Mouse (Mus musculus): Measurements from ENCODE around the gene 4932438H23Rik. TPM values are rescaled to one million over a fixed set of nuclear protein-coding genes. Genes with fewer than 3 reads are reported as not detected.

4932438H23Rik gene
- polyA plus RNA-seq, 1 experiment from 2014 or later, result 0.13 TPM

DNA sequence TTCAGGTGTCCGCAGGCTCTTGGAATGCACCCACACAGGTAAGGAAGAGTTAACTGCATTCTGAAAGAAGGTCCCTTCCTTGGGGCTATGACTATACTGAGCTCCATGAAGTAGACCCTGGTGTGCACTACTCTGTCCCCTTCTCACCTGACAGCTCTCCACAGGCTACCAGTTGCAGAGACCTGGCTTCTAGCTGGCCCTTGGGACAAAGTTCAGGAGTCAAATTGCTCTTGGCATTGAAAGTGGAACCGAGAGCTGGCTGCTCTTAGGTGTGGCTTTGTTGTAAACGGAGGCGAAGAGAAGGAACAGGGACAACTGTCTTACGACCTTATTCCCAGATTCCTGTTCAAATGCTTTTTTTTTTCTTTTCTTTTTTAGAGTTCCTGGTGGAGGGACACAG is 39.8 kb downstream of the 4932438H23Rik start:
- no peak for ATAC-seq (ENCODE audit: insufficient read depth, low FRiP score)
- Histone ChIP-seq H3K4me2 (ENCODE audit: low read depth, low read length) (no peak overlapping the region), H3K4me3 (replicated peaks; ENCODE audit: low read length) (no peak overlapping the region), H3K9me3 (replicated peaks; ENCODE audit: control insufficient read depth, low read length) (no peaks in the 10 kb centered on the region), H3K27me3 (ENCODE audit: control insufficient read depth, insufficient read depth, low read length) (no peaks in the 10 kb centered on the region), H3K36me3 (ENCODE audit: control insufficient read depth, insufficient read depth, low read length) (no peaks in the 10 kb centered on the region), H3K4me1 (ENCODE audit: control insufficient read depth, insufficient read depth, low read length) (peaks cover 2% of the 10 kb centered on the region; the same call in 1 of the 2 replicates), H3K27ac (ENCODE audit: low read length) (no peak overlapping the region), H3K9ac (ENCODE audit: low read length) (no peak overlapping the region)
- WGBS, result 74% methylated on average over 5 of the region's 5 CpGs

DNA sequence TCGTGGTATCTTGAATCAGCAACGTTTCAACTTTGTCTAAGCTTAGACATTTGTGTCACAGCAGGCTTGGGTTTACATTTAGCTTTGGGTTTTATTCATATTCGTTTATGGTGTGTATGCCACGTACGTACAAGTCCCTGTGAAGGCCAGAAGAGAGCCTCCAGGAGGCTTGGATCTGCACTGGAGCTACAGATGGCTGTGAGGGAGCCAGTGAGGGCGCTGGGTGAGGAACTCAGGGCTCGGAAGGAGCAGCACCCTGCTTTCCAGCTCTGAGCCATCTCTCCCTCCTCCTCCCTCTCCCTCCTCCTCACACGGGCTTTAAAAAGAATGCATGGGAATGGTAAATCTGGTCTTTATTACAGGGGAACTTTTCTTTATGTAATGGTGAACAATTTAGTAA is 41.3 kb downstream of the 4932438H23Rik start:
- H3K9me3 ChIP-seq (replicated peaks; ENCODE audit: control insufficient read depth, low read length), result no peaks in the 10 kb centered on the region
- no peak overlapping the region for H3K27ac ChIP-seq (ENCODE audit: low read length)
- no peaks in the 10 kb centered on the region for H3K27me3 ChIP-seq (ENCODE audit: control insufficient read depth, insufficient read depth, low read length)
- WGBS, result 53% methylated on average over 8 of the region's 8 CpGs
- no peak overlapping the region for H3K4me3 ChIP-seq (replicated peaks; ENCODE audit: low read length)
- no peak overlapping the region for H3K9ac ChIP-seq (ENCODE audit: low read length)
- no peak overlapping the region for H3K4me2 ChIP-seq (ENCODE audit: low read depth, low read length)
- H3K36me3 ChIP-seq (ENCODE audit: control insufficient read depth, insufficient read depth, low read length), result no peaks in the 10 kb centered on the region
- H3K4me1 ChIP-seq (ENCODE audit: control insufficient read depth, insufficient read depth, low read length), result peaks cover 2% of the 10 kb centered on the region; the same call in 1 of the 2 replicates
- ATAC-seq (ENCODE audit: insufficient read depth, low FRiP score), result no peak

DNA sequence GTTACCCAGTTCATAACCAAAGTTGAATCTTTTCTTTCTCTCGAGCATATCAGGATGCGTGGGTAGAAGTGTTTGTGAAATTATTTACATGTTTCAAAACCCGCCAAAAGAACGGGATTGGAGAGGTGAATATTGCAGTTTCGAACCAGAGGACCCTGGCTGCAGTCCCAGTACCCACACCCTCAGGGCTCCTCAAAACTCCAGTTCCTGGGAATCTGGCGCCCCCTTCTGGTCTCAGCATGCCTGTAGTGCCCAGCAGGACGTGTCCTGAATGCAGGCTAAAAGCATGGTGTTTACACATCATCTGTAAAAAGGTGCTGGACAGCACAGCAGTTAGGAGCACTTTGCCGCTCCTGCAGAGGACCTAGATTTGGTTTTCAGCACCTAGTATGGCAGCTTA is 49.4 kb downstream of the 4932438H23Rik start:
- Histone ChIP-seq H3K9ac (ENCODE audit: low read length) (no peak overlapping the region), H3K4me2 (ENCODE audit: low read depth, low read length) (peak overlapping the region; percentile 82; the same call in 1 of the 2 replicates), H3K36me3 (ENCODE audit: control insufficient read depth, insufficient read depth, low read length) (no peaks in the 10 kb centered on the region), H3K4me3 (replicated peaks; ENCODE audit: low read length) (no peak overlapping the region), H3K9me3 (replicated peaks; ENCODE audit: control insufficient read depth, low read length) (no peaks in the 10 kb centered on the region), H3K27ac (ENCODE audit: low read length) (no peak overlapping the region), H3K27me3 (ENCODE audit: control insufficient read depth, insufficient read depth, low read length) (no peaks in the 10 kb centered on the region), H3K4me1 (ENCODE audit: control insufficient read depth, insufficient read depth, low read length) (peaks cover 8% of the 10 kb centered on the region)
- 53% methylated on average over 8 of the region's 8 CpGs for whole genome bisulfite sequencing
- ATAC-seq (ENCODE audit: insufficient read depth, low FRiP score), result no peak

DNA sequence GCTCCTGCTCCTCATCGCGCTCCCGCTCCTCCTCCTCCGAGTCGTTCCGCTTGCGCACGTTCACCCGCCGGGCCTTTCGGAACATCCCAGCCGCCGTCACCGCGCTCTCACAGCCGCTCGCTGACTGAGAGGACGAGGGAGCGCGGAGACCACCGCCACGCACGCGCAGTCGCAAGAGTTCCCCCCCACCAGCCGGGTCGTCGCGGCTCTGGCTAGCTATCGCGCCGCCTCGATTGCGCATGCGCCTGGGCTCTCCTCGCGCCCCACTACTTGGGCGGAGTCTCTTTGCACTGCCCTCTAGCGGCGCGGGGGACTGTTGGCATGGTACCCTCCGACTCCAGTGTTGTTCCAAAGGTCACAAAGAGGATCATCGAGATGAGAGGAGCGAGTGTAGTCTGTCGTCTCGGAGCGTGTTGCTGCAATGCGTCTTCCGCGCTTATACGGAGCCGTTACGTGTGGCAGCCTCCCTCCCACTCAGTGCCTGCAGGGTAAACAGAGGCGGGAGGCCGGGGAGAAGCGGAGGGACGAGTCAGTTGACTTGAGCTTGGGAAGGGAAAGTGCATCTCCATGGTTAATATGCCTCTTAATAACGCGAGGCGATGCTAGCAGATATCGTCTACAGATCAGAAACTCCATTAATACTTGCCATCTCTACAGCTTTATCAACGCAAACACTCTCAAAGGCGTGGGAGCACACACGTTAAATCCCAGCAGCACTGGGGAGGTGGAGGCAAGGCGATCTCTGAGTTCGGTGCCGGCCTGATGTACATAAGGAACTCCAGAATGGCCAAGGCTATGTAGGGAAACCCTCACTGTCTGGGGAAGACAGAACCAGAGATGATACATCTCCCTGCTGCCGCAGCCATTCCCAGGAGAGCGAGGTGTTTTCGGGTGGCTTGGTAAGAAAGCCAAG is 50.4 kb downstream of the 4932438H23Rik start, which contains the start of gene Paxbp1:
Gene Paxbp1 (minus strand): TSS at position 274 of the 913 bp plus-strand sequence.
- WGBS, result 1% methylated on average over 67 of the region's 70 CpGs
- peaks cover 8% of the 10 kb centered on the region for H3K4me1 ChIP-seq (ENCODE audit: control insufficient read depth, insufficient read depth, low read length)
- H3K4me3 ChIP-seq (replicated peaks; ENCODE audit: low read length), result peak within 1 kb of the TSS; percentile 89
- peak within 1 kb of the TSS; percentile 96 for H3K27ac ChIP-seq (ENCODE audit: low read length)
- H3K36me3 ChIP-seq (ENCODE audit: control insufficient read depth, insufficient read depth, low read length), result no peaks in the 10 kb centered on the region
- H3K27me3 ChIP-seq (ENCODE audit: control insufficient read depth, insufficient read depth, low read length), result no peaks in the 10 kb centered on the region
- no peaks in the 10 kb centered on the region for H3K9me3 ChIP-seq (replicated peaks; ENCODE audit: control insufficient read depth, low read length)
- peak within 1 kb of the TSS; percentile 83 for H3K4me2 ChIP-seq (ENCODE audit: low read depth, low read length)
- peak; percentile 98 for ATAC-seq (ENCODE audit: insufficient read depth, low FRiP score)
- peak within 1 kb of the TSS; percentile 94 for H3K9ac ChIP-seq (ENCODE audit: low read length)

DNA sequence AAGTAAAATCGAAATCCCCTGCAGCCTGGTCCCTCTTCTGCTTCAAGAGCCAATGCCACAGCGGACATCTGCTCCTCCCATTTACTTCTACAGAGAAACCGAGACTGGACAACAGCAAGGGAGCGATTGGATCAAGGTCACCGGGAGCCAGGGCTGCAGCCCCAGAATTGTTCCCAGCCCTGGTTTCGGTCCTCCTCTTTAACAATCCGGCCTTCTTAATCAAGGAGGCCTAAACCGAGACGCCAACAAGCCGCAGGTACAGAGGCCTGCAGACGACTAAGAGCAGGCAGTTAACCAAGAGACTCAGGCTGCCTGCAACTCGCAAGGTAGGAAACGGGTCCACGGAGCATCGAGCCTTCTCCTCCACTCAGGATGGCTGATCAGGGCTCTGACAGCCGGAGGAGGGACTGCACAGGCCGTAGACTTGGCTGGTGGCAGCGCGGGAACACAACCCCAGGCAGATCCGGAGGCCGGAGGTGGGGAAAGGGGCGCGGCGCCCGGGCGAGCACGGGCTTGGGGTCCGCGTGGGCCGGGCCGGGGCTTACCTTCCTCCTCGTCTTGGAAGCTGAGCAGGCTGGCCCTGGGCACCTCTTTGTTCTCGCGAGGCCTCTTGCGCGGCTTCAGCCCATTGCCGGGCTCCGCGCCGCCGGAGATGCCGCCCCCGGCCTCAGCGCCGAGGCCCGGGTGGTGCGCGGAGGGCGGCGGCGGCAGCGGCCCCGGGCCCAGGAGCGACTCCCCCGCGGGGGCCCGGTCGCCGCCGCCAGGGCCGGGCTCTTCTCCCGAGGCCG is 51.3 kb downstream of the 4932438H23Rik start:
- peaks cover 8% of the 10 kb centered on the region for H3K4me1 ChIP-seq (ENCODE audit: control insufficient read depth, insufficient read depth, low read length)
- H3K27ac ChIP-seq (ENCODE audit: low read length), result peak overlapping the region; percentile 96
- peak overlapping the region; percentile 89 for H3K4me3 ChIP-seq (replicated peaks; ENCODE audit: low read length)
- H3K9ac ChIP-seq (ENCODE audit: low read length), result peak overlapping the region; percentile 94
- peak overlapping the region; percentile 83 for H3K4me2 ChIP-seq (ENCODE audit: low read depth, low read length)
- H3K9me3 ChIP-seq (replicated peaks; ENCODE audit: control insufficient read depth, low read length), result no peaks in the 10 kb centered on the region
- H3K27me3 ChIP-seq (ENCODE audit: control insufficient read depth, insufficient read depth, low read length), result no peaks in the 10 kb centered on the region
- ATAC-seq (ENCODE audit: insufficient read depth, low FRiP score), result peak; percentile 71
- WGBS, result under 1% methylated on average over 51 of the region's 63 CpGs
- H3K36me3 ChIP-seq (ENCODE audit: control insufficient read depth, insufficient read depth, low read length), result no peaks in the 10 kb centered on the region

- WGBS, result 55% methylated on average over 1 of the region's 1 CpGs
- peak overlapping the region; percentile 18 for H3K4me3 ChIP-seq (replicated peaks; ENCODE audit: low read length)
- peak overlapping the region; percentile 48 for H3K4me2 ChIP-seq (ENCODE audit: low read depth, low read length)
- no peak overlapping the region for H3K27ac ChIP-seq (ENCODE audit: low read length)
- no peaks in the 10 kb centered on the region for H3K27me3 ChIP-seq (ENCODE audit: control insufficient read depth, insufficient read depth, low read length)
- H3K9me3 ChIP-seq (replicated peaks; ENCODE audit: control insufficient read depth, low read length), result no peaks in the 10 kb centered on the region
- peak overlapping the region; percentile 52 for H3K9ac ChIP-seq (ENCODE audit: low read length)
- no peaks in the 10 kb centered on the region for H3K36me3 ChIP-seq (ENCODE audit: control insufficient read depth, insufficient read depth, low read length)
- H3K4me1 ChIP-seq (ENCODE audit: control insufficient read depth, insufficient read depth, low read length), result peaks cover 8% of the 10 kb centered on the region
- ATAC-seq (ENCODE audit: insufficient read depth, low FRiP score), result no peak
These were observed 52.3 kb downstream of the 4932438H23Rik start for GRCm38 (mm10) chr16:91042640-91043039.

DNA sequence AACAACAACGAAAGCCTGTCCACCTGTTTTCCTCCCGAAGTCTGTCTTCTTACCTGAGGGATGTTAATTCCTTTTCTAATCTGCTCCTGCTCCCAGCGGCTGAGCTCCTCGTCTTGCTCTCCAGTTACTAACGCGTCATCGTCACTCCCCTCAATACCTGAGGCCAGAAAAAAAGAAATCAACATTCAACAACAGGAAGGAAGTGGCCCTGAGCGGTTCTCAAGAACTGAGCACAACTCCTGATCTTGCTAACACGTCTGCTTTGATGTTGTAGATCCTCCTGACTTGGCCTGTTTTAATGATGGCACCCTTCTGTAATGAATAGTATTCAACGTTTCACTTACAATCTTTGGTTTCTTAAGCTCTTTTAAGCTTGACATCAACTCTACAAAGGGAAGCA is 59.1 kb downstream of the 4932438H23Rik start:
- Histone ChIP-seq H3K9me3 (replicated peaks; ENCODE audit: control insufficient read depth, low read length) (no peaks in the 10 kb centered on the region), H3K4me3 (replicated peaks; ENCODE audit: low read length) (no peak overlapping the region), H3K27ac (ENCODE audit: low read length) (no peak overlapping the region), H3K27me3 (ENCODE audit: control insufficient read depth, insufficient read depth, low read length) (no peaks in the 10 kb centered on the region), H3K4me1 (ENCODE audit: control insufficient read depth, insufficient read depth, low read length) (no peaks in the 10 kb centered on the region), H3K9ac (ENCODE audit: low read length) (no peak overlapping the region), H3K36me3 (ENCODE audit: control insufficient read depth, insufficient read depth, low read length) (peaks cover 13% of the 10 kb centered on the region; the same call in 1 of the 2 replicates), H3K4me2 (ENCODE audit: low read depth, low read length) (no peak overlapping the region)
- ATAC-seq (ENCODE audit: insufficient read depth, low FRiP score), result no peak
- WGBS, result 89% methylated on average over 10 of the region's 10 CpGs

DNA sequence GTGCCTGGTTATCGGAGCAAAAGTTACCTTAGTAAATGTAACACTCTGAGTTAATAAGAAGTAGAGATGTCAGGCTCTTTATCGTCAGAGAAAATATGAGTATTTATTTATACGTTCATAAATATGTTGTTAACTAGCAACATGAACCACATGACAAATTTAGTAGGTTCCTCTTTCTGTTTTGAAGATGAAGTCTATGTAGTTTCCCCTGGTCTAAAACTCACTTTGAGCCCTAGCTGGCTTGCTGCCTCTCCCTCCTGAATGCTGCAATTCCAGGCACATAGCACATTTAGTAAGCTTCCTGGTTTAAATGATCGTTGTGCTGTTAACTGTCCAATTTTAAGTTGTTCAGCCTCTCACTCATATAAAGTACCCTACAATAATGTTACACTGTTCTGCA is 64.2 kb downstream of the 4932438H23Rik start:
- Histone ChIP-seq H3K4me1 (ENCODE audit: control insufficient read depth, insufficient read depth, low read length) (no peaks in the 10 kb centered on the region), H3K9me3 (replicated peaks; ENCODE audit: control insufficient read depth, low read length) (no peaks in the 10 kb centered on the region), H3K27me3 (ENCODE audit: control insufficient read depth, insufficient read depth, low read length) (no peaks in the 10 kb centered on the region), H3K36me3 (ENCODE audit: control insufficient read depth, insufficient read depth, low read length) (peaks cover 20% of the 10 kb centered on the region), H3K9ac (ENCODE audit: low read length) (no peak overlapping the region), H3K27ac (ENCODE audit: low read length) (no peak overlapping the region), H3K4me2 (ENCODE audit: low read depth, low read length) (no peak overlapping the region), H3K4me3 (replicated peaks; ENCODE audit: low read length) (no peak overlapping the region)
- no peak for ATAC-seq (ENCODE audit: insufficient read depth, low FRiP score)
- WGBS, result 91% methylated on average over 4 of the region's 4 CpGs

- 90% methylated on average over 2 of the region's 2 CpGs for WGBS
- no peaks in the 10 kb centered on the region for H3K4me1 ChIP-seq (ENCODE audit: control insufficient read depth, insufficient read depth, low read length)
- no peak overlapping the region for H3K4me3 ChIP-seq (replicated peaks; ENCODE audit: low read length)
- no peak overlapping the region for H3K27ac ChIP-seq (ENCODE audit: low read length)
- no peaks in the 10 kb centered on the region for H3K9me3 ChIP-seq (replicated peaks; ENCODE audit: control insufficient read depth, low read length)
- H3K9ac ChIP-seq (ENCODE audit: low read length), result no peak overlapping the region
- H3K36me3 ChIP-seq (ENCODE audit: control insufficient read depth, insufficient read depth, low read length), result peaks cover 29% of the 10 kb centered on the region
- no peak overlapping the region for H3K4me2 ChIP-seq (ENCODE audit: low read depth, low read length)
- no peaks in the 10 kb centered on the region for H3K27me3 ChIP-seq (ENCODE audit: control insufficient read depth, insufficient read depth, low read length)
- ATAC-seq (ENCODE audit: insufficient read depth, low FRiP score), result no peak
These were observed 65.0 kb downstream of the 4932438H23Rik start for GRCm38 (mm10) chr16:91029901-91030300.
